Mouse (Mus musculus) thymus, adult 18-20 months (tissue): ENCODE results near the gene Ifnar1.
"Not testable (repeated sequence)": the region's sequence is repeated elsewhere in the genome, so short reads cannot be mapped to it uniquely, and the experiment has no call there.

Source experiments
- DNase-seq, 2 experiments: peaks; one replicate each; pipeline ENCODE4 v3.0.0; 2022; ENCODE audit warnings: mixed read lengths in 2 of 2

The Ifnar1 gene

DNA sequence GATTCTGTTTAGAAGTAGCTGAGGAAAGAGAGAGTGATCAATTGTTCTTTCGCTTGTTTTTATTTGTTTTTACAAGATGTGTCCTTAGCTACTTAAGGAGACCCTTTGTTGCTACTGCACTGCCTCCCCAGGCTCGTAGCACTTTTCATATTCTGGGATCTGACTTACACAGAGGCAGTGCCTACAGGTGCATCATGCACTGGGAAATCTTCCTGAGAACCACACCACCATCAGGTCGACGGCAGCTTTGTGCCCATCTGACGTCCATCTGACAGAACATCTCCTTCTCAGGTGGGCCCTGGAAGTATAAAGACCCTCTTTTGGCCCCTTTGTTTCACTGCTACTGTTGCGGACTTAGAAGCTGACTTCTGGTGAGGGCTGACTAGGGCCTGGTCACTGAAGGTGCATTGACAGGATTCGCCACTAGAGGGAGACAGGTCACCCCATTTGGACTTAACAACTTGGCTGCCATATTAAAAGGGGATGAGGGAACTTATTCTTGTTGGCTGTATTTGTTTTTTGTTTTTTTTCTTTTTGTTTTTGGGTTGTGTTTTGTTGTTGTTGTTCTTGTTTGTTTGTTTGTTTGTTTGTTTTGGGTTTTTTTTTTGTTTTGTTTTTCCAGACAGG lies 27.2 kb downstream of the Ifnar1 start:
- DNase-seq, result peak; percentile 50 to 69

DNA sequence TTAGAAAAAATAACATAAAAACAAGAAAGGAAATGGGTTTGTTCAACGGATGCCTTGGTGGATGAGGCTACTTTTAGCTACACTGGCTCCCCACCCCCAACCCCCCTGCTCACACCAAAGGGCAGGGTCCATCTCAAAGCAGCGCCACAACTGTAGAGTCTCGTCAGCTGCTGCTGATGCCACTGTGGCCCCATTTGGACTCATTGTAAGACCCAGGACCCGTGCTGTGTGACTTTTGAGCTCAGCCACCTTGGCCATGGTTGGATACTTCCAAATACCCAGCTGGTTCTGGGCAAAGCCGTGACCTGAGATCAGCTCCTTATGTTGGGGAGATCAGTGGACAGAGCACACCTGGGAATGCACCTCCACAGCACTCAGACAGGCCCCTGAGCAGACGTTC lies 28.1 kb downstream of the Ifnar1 start:
- DNase-seq, result no peak

- DNase-seq, result no peak
Measured at GRCm38 (mm10) chr16:91517020-91517419, 32.0 kb downstream of the Ifnar1 start.

- no peak for DNase-seq
Measured at GRCm38 (mm10) chr16:91522040-91522439, 37.0 kb downstream of the Ifnar1 start.

DNA sequence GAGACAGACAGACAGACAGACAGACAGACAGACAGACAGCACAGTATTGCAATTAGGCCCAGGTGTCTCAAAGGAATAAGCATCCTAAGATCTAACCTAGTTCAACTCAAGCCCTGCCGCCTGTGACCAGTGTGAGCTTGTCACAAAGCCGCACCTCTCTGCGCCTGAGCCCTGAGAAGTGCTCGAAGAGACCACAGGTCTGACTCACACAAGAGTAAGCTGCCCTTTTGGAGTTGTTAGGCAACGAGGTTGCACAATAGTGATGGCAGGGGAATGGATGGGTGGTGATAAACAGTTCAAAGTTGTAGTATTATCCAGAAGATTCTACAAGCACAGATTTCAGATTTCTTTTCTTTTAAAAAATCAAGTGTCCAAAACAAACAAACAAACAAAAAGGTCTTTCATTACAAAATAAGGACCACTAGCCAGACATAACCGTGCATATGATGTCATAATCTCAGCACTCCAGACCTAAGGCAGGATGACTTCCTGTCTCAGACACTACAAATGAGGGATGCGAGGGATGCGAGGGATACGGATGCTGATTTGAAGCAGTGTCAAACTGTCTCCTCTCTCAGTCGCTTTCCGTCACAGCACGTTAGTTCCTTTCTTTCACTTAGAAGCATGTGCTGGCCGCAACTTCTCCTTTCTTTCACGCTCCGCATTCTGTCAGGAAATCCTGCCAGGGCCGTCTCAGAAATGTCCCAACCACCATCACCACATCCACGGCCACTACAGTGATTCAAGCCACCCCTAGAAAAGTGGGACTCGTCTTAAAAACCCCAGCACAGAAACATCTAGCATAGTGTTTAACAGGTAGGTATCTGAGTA lies 37.7 kb downstream of the Ifnar1 start:
- DNase-seq, result no peak

DNA sequence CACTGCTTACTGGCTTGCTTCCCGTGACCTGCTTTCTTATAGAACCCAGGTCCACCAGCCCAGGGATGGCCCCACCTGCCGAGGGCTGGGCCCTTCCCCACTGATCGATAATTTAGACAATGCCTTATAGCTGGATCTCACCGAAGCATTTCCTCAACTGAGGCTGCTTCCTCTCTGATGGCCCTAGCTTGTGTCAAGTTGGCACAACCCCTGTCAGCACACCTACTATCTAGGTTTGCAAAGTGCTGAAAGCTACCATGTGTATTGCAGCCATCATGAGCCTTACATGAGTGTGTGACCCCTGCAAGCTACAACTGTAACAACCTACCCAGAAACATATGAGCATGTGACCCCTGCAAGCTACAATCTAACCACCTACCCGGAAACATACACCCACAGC lies 39.2 kb downstream of the Ifnar1 start:
- DNase-seq, result no peak

DNA sequence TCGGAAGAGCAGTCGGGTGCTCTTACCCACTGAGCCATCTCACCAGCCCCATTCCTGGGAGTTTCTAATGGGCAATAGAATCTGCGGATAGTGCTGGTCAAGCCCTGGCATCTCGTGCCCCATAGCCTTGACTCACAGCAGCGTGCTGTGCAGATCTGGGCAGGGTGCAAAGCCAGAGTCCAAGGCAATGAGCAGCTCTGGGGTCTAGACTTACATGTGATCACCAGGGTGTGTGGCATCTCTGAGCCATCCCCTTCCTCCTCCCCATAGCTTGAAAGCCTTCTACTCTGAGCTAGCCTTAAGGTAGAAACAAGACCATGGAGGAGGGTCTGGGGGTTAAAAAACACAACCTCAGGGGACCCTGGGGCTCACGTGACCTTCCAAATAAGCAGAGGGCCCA lies 41.2 kb downstream of the Ifnar1 start:
- no peak for DNase-seq

GRCm38 (mm10) chr16:91527051-91527450 lies 42.0 kb downstream of the Ifnar1 start:
- DNase-seq, result no peak

GRCm38 (mm10) chr16:91527500-91527899 lies 42.5 kb downstream of the Ifnar1 start:
- DNase-seq, result no peak

DNA sequence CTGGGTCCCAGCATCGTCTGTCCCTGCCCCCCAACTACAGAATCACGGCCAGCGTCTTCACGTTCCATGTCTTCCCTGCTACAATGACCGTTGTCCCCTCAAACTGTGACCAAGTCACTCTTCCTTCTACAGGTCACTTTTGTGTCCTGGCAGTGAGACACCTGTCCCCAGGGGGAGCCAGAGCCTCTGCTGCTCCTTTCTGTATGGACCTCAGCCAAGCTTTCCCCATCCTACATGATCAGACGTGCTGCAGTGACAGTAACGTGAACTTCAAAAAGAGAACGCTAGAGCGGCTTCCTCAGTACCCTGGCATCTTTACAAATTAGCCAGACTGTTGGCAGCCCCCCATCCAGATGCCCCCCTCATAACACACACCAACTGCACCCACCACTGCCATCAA lies 43.5 kb downstream of the Ifnar1 start:
- DNase-seq, result no peak

- DNase-seq, result not testable (repeated sequence)
Measured at GRCm38 (mm10) chr16:91530830-91531229, 45.8 kb downstream of the Ifnar1 start.

DNA sequence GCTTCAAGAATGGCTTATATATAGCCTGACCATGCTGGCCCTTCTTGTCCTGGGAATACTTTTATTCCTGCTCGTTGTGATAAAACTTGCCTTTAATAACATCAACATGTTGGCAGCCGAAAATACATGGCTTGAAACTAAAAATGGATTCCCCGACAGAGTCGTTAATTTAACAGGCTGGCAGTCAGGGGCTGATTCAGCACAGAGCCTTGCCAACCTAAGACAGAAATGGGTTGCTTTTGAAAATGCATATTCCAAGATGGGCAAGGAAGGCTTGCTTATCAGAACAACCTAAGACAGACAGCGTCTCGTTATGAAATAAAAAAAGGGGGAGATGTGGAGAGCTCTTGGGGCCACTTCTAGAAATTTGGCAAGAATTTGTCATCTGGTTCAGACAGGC lies 46.8 kb downstream of the Ifnar1 start:
- DNase-seq, result no peak

- no peak for DNase-seq
Measured at GRCm38 (mm10) chr16:91532429-91532828, 47.4 kb downstream of the Ifnar1 start.

DNA sequence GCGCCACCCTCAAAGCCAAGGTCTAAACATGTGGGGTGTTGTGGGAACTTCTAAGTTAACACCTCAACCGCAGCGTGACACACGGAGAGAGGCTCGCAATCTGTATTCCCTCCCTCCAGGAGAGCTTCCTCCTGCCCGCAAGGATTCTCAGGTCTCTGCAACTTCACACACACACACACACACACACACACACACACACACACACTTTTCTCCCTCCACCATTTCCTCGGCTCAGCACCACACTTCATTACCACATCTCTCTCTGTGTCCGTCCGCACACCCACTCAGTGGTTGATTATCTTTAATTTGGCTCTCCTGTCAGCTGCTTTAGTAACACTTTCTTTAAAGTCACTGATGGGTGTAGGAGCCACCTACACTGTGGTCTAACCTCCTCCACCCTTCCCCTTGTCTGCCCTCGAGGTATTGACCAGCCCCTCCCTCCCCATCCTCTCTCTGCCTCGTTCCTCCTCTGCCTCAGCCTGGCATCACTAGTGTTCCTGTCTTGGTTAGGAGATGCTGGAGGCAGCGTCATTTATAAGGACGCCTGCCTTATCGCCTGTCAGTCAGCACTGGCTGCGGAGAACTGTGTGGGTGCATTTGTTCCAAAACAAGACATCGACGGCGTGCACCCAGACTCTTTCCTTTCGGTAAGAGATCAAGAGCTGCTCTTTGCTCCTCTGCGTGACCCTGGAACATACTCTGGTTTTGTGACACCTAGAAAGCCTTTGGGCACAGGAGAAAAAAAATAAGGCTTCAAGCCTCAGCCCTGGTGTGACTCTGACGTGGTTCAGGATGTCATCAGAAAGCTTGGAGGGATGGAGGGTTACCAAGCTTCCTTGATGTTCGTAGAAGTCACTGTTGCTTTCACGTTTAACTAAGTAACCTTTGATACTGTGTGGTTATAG lies 48.3 kb downstream of the Ifnar1 start:
- DNase-seq, result peak in 1 of 2 experiments; percentile 70

GRCm38 (mm10) chr16:91534477-91534876 lies 49.4 kb downstream of the Ifnar1 start:
- no peak for DNase-seq

DNA sequence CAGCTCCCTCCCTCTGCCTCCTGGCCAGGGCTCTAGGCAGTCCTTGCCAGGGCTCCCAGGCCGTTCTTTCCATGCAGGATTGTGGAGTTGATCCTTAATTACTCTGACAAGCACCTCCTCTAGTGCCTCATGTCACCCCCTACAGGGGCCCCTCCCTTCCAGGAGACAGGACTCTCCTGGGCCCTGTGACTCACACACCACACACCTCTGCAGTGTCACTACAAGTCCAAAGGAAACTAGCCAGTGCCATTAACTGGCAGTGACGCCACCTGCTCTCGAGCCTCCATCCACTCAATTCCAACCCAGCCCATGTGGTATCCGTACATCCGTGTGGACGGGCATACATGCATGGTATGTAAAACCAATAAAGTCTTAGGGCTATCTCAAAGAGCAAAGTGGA lies 49.9 kb downstream of the Ifnar1 start:
- DNase-seq, result no peak

GRCm38 (mm10) chr16:91536372-91536771 lies 51.3 kb downstream of the Ifnar1 start:
- DNase-seq, result no peak

- DNase-seq, result no peak
Measured at GRCm38 (mm10) chr16:91537065-91537464, 52.0 kb downstream of the Ifnar1 start.

DNA sequence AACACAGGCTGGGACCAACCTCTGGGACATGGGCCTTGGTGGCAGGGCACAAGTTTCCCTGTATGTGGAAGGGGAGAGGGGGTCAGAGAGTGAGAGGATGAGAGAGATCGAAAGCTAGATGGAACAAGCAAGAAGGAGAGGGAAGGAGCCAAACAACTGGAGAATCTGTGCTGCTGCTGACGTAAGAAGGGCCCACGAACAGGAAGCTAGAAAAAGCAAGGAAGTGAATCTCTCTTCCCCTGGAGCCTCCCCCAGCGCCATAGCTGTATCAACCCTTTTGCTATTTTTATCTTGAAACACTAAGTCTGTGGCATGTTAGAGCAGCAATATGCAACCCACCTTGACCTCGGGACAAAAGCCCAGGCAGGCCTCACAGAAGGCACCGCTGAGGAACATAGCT lies 53.0 kb downstream of the Ifnar1 start:
- DNase-seq, result no peak

DNA sequence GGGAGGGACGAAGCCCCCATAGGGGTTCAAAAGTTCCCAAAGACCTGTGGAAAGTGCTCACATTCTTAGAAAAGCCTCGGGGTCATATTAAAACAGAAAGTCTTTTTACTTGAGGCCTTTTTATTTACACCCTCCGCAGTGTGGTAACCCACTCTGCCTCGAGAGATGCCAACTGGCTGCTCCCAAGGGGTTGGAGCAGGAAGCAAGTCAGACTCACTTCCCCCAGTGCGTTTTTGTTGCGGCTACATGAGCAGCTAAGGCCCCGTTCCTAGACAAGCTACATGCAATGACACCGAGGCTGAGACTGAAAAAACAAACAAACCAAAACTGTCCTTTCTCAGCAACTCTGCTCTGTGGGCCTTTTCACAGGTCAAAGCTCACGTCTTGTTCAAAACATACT lies 53.5 kb downstream of the Ifnar1 start:
- DNase-seq, result no peak

- peak; percentile 60 to 76 for DNase-seq
Measured at GRCm38 (mm10) chr16:91541573-91542081, 56.6 kb downstream of the Ifnar1 start.

- no peak for DNase-seq
Measured at GRCm38 (mm10) chr16:91543619-91544018, 58.6 kb downstream of the Ifnar1 start.
